Mouse (Mus musculus): Measurements from ENCODE around the gene Pigt.

GRCm38 (mm10) chr2:164550895-164551269 lies 53.6 kb downstream of the Pigt start:
- TF ChIP-seq CTCF (conservative IDR thresholded peaks at IDR 0.05; ENCODE audit: low read length) (no peak), NANOG (IDR thresholded peaks at IDR 0.05; ENCODE audit: borderline replicate concordance, low read length) (no peak), POU5F1 (IDR thresholded peaks at IDR 0.05; ENCODE audit: borderline replicate concordance, low read length) (no peak)

Measured in E14TG2a.4 (cell line).